Mouse (Mus musculus) hindbrain, embryonic 14.5 days (tissue): ENCODE measurements around the gene Cdh13. TPM values are rescaled to one million over a fixed set of nuclear protein-coding genes. Genes with fewer than 3 reads are reported as not detected.

Source experiments
- ATAC-seq: fragments of 200-750 bp; cut with Nextera tagmentation; 2 replicates; pipeline ENCODE4 v1.8.0; 2017; ENCODE audit warnings: moderate number of reproducible peaks, mild to moderate bottlenecking, moderate TSS enrichment, moderate library complexity; ENCODE audit not compliant: low FRiP score
- DNase-seq: peaks from one replicate; pipeline ENCODE4 v3.0.0-alpha.2; 2015; ENCODE audit warnings: low spot score
- H3K27ac ChIP-seq: fragments of 300-500 bp; sonication (generic); 2 replicates; pipeline ENCODE4 v1.5.1; 2014; ENCODE audit warnings: mild to moderate bottlenecking, moderate library complexity
- H3K27me3 ChIP-seq: fragments of 300-500 bp; sonication (generic); 2 replicates; pipeline ENCODE4 v1.6.1; 2014; ENCODE audit warnings: mild to moderate bottlenecking, low read length, mixed read lengths; ENCODE audit not compliant: control insufficient read depth, insufficient read depth
- H3K36me3 ChIP-seq: fragments of 300-500 bp; sonication (generic); replicated peaks from 2 replicates; pipeline ENCODE4 v1.6.1; 2014; ENCODE audit not compliant: control insufficient read depth, insufficient read depth
- H3K4me1 ChIP-seq: fragments of 300-500 bp; sonication (generic); replicated peaks from 2 replicates; pipeline ENCODE4 v1.6.1; 2014; ENCODE audit warnings: antibody characterized with exemption, low read length, mixed read lengths; ENCODE audit not compliant: control insufficient read depth, insufficient read depth
- H3K4me2 ChIP-seq: fragments of 300-500 bp; sonication (generic); replicated peaks from 2 replicates; pipeline ENCODE4 v1.6.1; 2014; ENCODE audit warnings: mild to moderate bottlenecking, moderate library complexity
- H3K4me3 ChIP-seq: fragments of 300-500 bp; sonication (generic); replicated peaks from 2 replicates; pipeline ENCODE4 v1.5.1; 2014; ENCODE audit warnings: mild to moderate bottlenecking, low read length
- H3K9ac ChIP-seq: fragments of 300-500 bp; sonication (generic); 2 replicates; pipeline ENCODE4 v1.6.1; 2014
- H3K9me3 ChIP-seq: fragments of 300-500 bp; sonication (generic); 2 replicates; pipeline ENCODE4 v1.6.1; 2016; ENCODE audit warnings: low read length; ENCODE audit not compliant: control insufficient read depth
- WGBS: fragments of 180-500 bp; shearing (Covaris S2); extraction: QIAGEN DNeasy Blood & Tissue Kit; methylation state at CpG from one replicate; pipeline ENCODE4 v1.1.7; 2014; 5-methylcytosine and 5-hydroxymethylcytosine counted together
- polyA plus RNA-seq: library from polyadenylated mRNA; unstranded; fragments of >200 nt; fragmentation: Nextera tagmentation; extraction: Ambion mirVana; gene quantifications from 2 replicates; pipeline ENCODE4 v1.2.1, GENCODE M21; 2014

The Cdh13 gene
- polyA plus RNA-seq, 1 experiment from 2014 or later: 134 TPM

GRCm38 (mm10) chr8:118852861-118853260, 569.3 kb downstream of the Cdh13 start:
- H3K4me1 ChIP-seq: no peaks in the 10 kb centered on the region
- no peak overlapping the region for H3K4me2 ChIP-seq
- H3K9ac ChIP-seq: no peak overlapping the region
- no peaks in the 10 kb centered on the region for H3K27me3 ChIP-seq
- WGBS: 75% methylated on average over 12 of the region's 12 CpGs
- H3K27ac ChIP-seq: no peak overlapping the region
- no peaks in the 10 kb centered on the region for H3K36me3 ChIP-seq
- no peaks in the 10 kb centered on the region for H3K9me3 ChIP-seq
- DNase-seq: no peak
- no peak for ATAC-seq
- H3K4me3 ChIP-seq: no peak overlapping the region

- DNase-seq (no peak), ATAC-seq (no peak)
- WGBS: 90% methylated on average over 8 of the region's 8 CpGs
Measured at GRCm38 (mm10) chr8:118854656-118855055, 571.1 kb downstream of the Cdh13 start.

GRCm38 (mm10) chr8:118866332-118866731, 582.8 kb downstream of the Cdh13 start:
- Histone ChIP-seq H3K4me3 (no peak overlapping the region), H3K27ac (no peak overlapping the region), H3K36me3 (no peaks in the 10 kb centered on the region), H3K9ac (no peak overlapping the region), H3K4me2 (no peak overlapping the region), H3K27me3 (no peaks in the 10 kb centered on the region), H3K4me1 (no peaks in the 10 kb centered on the region), H3K9me3 (no peaks in the 10 kb centered on the region)
- DNase-seq (no peak), ATAC-seq (no peak)
- 70% methylated on average over 6 of the region's 6 CpGs for WGBS

More at GRCm38 (mm10) chr8:118854656-118855055, 571.1 kb downstream of the Cdh13 start:
- H3K27me3 ChIP-seq: no peaks in the 10 kb centered on the region
- no peaks in the 10 kb centered on the region for H3K4me1 ChIP-seq
- no peak overlapping the region for H3K27ac ChIP-seq
- no peak overlapping the region for H3K4me2 ChIP-seq
- no peaks in the 10 kb centered on the region for H3K9me3 ChIP-seq
- H3K4me3 ChIP-seq: no peak overlapping the region
- no peak overlapping the region for H3K9ac ChIP-seq
- no peaks in the 10 kb centered on the region for H3K36me3 ChIP-seq

GRCm38 (mm10) chr8:118870711-118871110, 587.2 kb downstream of the Cdh13 start:
- 90% methylated on average over 8 of the region's 8 CpGs for WGBS
- no peak for ATAC-seq

GRCm38 (mm10) chr8:118879939-118880825, 596.6 kb downstream of the Cdh13 start:
- no peaks in the 10 kb centered on the region for H3K27me3 ChIP-seq
- 0 out of 2 replicates have a peak, but pooled peaks cover 3% of the 10 kb centered on the region for H3K4me1 ChIP-seq
- H3K9ac ChIP-seq: no peak overlapping the region
- H3K9me3 ChIP-seq: no peaks in the 10 kb centered on the region
- H3K4me3 ChIP-seq: no peak overlapping the region
- H3K27ac ChIP-seq: peak overlapping the region; percentile 59
- DNase-seq (no peak), ATAC-seq (no peak)
- no peak overlapping the region for H3K4me2 ChIP-seq
- H3K36me3 ChIP-seq: no peaks in the 10 kb centered on the region
- 76% methylated on average over 11 of the region's 11 CpGs for WGBS

More at GRCm38 (mm10) chr8:118870711-118871110, 587.2 kb downstream of the Cdh13 start:
- Histone ChIP-seq H3K4me1 (no peaks in the 10 kb centered on the region), H3K4me2 (no peak overlapping the region), H3K9me3 (no peaks in the 10 kb centered on the region), H3K27ac (no peak overlapping the region), H3K4me3 (no peak overlapping the region), H3K27me3 (no peaks in the 10 kb centered on the region), H3K9ac (no peak overlapping the region), H3K36me3 (no peaks in the 10 kb centered on the region)
- DNase-seq: no peak

GRCm38 (mm10) chr8:118884296-118884695, 600.8 kb downstream of the Cdh13 start:
- WGBS: 53% methylated on average over 8 of the region's 8 CpGs
- no peak overlapping the region for H3K9ac ChIP-seq
- no peaks in the 10 kb centered on the region for H3K27me3 ChIP-seq
- H3K4me3 ChIP-seq: no peak overlapping the region
- no peak overlapping the region for H3K4me2 ChIP-seq
- DNase-seq: no peak
- H3K9me3 ChIP-seq: no peaks in the 10 kb centered on the region
- H3K36me3 ChIP-seq: no peaks in the 10 kb centered on the region
- H3K4me1 ChIP-seq: 0 out of 2 replicates have a peak, but pooled peaks cover 3% of the 10 kb centered on the region
- ATAC-seq: no peak
- H3K27ac ChIP-seq: no peak overlapping the region

- H3K9me3 ChIP-seq: no peaks in the 10 kb centered on the region
- peak overlapping the region; percentile 47; the same call in 1 of the 2 replicates for H3K27ac ChIP-seq
- H3K4me2 ChIP-seq: no peak overlapping the region
- no peaks in the 10 kb centered on the region for H3K4me1 ChIP-seq
- DNase-seq: no peak
- no peak overlapping the region for H3K4me3 ChIP-seq
- WGBS: 72% methylated on average over 11 of the region's 11 CpGs
- no peaks in the 10 kb centered on the region for H3K27me3 ChIP-seq
- no peak for ATAC-seq
- no peaks in the 10 kb centered on the region for H3K36me3 ChIP-seq
- no peak overlapping the region for H3K9ac ChIP-seq
Measured at GRCm38 (mm10) chr8:118884988-118885387, 601.5 kb downstream of the Cdh13 start.

GRCm38 (mm10) chr8:118902402-118902801, 618.9 kb downstream of the Cdh13 start:
- Histone ChIP-seq H3K27ac (no peak overlapping the region), H3K4me2 (no peak overlapping the region), H3K4me1 (no peaks in the 10 kb centered on the region), H3K4me3 (no peak overlapping the region), H3K9ac (no peak overlapping the region), H3K27me3 (no peaks in the 10 kb centered on the region), H3K36me3 (no peaks in the 10 kb centered on the region), H3K9me3 (no peaks in the 10 kb centered on the region)
- ATAC-seq (no peak), DNase-seq (no peak)
- 66% methylated on average over 11 of the region's 11 CpGs for WGBS

- Histone ChIP-seq H3K4me1 (no peaks in the 10 kb centered on the region), H3K27me3 (no peaks in the 10 kb centered on the region), H3K27ac (no peak overlapping the region), H3K4me2 (no peak overlapping the region), H3K9me3 (peaks cover 12% of the 10 kb centered on the region), H3K9ac (no peak overlapping the region), H3K4me3 (no peak overlapping the region), H3K36me3 (no peaks in the 10 kb centered on the region)
- DNase-seq (no peak), ATAC-seq (no peak)
- WGBS: 89% methylated on average over 3 of the region's 3 CpGs
Measured at GRCm38 (mm10) chr8:118916513-118916912, 633.0 kb downstream of the Cdh13 start.
